Mouse (Mus musculus) heart, postnatal 36 days (tissue): ENCODE measurements around the gene Pak6. TPM values are rescaled to one million over a fixed set of nuclear protein-coding genes. Genes with fewer than 3 reads are reported as not detected.

Experiments used
- DNase-seq, 2 experiments: peaks; one replicate each; pipeline ENCODE4 v3.0.0; 2021 to 2022
- intact Hi-C: fragments of 180-260 bp; cut with DNase I; formaldehyde crosslinking; loops from one replicate; pipeline ENCODE4 v1.15.1; 2025
- total RNA-seq, 2 experiments: library from RNA; stranded (reverse); gene quantifications; 2 replicates each; pipeline ENCODE4 v1.2.3; 2021

Pak6 gene
- total RNA-seq, 2 experiments from 2014 or later = 10.1 to 13.0 TPM

DNA sequence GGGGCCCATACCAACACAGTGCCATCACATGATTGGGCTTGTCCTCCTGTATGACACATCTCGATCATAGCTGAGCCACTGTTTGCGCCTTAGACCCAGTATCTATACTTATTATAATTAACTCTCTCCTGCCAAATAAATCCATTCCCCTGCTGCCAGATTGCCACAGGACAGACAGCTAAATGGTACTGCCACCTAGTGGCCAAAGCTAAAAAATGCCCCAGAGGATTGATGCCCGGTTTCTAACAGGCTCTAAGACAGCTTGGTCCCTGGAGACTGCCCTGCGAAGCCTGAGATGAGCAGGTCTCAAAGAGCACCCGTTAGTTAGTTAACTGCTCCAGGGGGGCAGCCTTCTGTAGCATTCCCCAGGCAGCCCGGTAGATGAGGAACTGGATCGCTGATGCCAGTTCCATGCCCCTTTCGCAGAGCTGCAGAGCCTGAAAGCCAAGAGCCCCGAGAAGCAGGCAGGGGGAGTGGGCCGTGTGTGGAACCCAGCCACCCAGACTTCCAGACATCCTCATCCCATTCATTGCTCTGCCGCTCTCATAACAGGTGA is 32.7 kb downstream of the Pak6 start:
- intact Hi-C loops = loop anchor here (1.0 to 10.0 kb wide), 4 partner anchors 38 to 431 kb away; no protein-coding TSS in a partner anchor
- DNase-seq = peak; percentile 52 to 65

DNA sequence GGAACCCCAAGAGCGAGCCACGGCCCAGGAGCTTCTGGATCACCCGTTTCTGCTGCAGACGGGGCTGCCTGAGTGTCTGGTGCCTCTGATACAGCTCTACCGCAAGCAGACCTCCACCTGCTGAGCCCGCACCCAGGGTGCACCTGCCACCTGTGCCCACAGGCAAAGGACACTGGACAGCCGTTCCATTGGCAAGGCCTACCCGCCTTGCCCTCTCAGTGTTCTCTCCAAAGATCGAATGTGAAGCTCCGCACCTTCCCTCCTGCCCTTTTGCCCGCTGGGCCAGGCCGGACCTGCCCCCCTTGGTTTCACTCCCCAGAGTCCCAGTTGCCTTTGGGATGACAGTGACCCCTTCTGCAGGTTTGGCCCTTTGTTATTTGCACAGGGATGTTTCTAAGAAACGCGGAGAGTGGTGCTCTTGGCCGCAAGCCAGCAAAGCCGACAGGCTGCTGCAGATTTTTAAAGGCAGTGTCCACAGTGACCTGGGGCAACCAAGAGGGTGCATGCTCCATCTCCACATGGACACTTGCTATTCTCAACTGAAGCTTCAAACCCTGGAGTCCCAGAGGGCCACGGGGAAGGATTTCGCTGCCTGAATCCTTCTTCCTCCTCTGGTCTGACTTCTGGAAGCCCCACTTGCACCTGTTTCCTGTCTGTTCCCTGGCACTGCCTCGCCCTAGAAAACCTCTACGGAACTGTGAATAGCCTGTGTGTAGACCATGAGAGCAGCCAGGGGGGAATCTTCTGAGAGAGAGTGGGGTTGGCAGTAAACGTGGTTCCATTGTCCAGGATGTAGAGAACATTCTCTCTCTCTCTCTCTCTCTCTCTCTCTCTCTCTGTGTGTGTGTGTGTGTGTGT is 33.6 kb downstream of the Pak6 start:
- peak in 1 of 2 experiments; percentile 23 for DNase-seq
- intact Hi-C loops = loop anchor here (2.0 to 10.0 kb wide), 3 partner anchors 39 to 432 kb away; no protein-coding TSS in a partner anchor

DNA sequence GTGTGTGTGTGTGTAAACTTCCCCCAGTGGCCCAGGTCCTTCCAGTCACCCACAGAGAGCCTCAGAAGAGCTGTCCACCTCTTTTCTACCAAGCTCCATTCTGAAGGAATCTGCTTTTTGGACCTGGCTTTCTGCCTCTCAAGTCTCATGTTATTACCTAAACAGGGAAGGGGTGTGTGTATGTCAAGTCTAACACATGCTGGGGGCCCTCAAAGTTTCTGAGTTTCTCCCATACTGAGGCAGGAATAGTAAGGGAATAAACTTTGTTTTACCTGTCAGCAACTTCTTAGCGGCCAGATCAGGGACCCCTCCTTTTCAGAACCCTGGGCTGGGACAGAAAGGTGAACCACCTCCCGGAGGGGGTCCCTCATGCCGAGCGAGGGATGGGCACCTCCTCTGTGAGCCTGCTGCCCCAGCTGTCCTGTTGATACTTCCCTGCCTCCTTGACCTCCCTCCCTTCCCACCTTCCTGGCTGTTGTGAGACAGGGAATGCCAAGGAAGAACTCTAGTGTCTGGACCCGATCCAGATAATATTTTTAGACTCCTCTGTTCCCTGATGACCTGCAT is 34.3 kb downstream of the Pak6 start:
- intact Hi-C loops = loop anchor here (2.0 to 10.0 kb wide), 3 partner anchors 40 to 433 kb away; no protein-coding TSS in a partner anchor
- no peak for DNase-seq

DNA sequence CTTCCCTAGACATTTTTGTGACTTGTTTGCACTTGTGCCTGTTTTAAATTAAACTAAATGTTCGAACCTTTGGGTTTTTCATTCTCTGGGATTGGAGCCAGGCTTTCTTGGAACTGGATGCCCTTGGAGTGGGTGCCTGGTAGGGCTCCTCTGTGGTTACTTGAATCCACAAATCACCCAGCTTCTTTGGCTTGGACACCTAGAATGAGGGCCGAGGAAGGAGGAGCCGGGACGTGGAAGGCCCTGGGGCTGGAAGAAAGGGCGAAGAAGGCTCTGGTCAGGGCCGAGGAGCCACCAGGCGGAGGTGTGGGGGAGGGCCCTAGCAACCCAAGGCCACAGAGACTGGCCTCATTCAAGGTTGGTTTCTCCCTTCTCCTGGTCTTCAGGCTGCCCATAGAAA is 34.9 kb downstream of the Pak6 start:
- no peak for DNase-seq
- intact Hi-C loops = loop anchor here (2.0 to 10.0 kb wide), 3 partner anchors 41 to 433 kb away; no protein-coding TSS in a partner anchor

DNA sequence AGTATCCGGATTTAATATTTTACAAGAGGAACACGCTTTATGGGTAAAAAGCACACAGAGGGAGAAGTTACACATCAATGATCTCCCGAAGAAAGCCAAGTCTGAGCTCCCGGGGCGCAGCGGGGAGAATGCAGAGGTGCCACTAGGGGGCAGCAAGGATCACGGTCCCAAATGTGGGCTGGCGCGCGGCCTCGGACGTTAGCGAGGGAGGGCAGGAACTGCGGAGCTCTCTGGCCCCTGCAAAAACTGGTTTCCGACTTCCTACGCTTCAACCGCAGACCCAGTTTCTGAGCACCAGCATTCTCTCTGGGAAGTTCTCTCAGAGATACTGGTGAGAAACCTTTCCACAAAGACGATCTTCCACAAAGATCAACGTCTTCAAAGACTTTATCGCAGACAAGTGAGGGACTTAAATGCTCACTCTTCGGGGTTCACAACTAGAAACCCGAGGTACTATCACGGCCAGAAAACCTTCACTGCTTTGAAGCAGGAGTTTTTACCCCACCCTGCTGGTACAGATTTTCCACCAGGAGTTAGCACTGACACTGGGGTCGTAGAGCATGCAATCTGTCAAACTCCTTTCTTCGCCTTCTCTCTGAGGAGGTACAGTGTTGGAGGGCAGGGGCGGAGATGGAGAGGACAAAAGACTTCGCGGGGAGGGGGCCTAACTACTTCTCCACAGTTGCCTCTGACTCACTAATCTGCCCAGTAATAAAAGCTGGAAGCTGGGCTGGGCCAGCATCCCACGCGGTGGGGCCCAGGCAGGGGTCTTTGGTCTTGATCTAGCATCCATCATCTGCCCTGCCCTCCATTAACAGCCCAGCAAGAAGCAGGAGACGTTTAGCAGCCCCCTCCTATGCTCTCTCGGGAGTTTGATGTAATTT is 37.3 kb downstream of the Pak6 start:
- DNase-seq = peak; percentile 86 to 91
- intact Hi-C loops = loop anchor here (1.0 kb wide), 2 partner anchors 30 to 183 kb away; no protein-coding TSS in a partner anchor

DNA sequence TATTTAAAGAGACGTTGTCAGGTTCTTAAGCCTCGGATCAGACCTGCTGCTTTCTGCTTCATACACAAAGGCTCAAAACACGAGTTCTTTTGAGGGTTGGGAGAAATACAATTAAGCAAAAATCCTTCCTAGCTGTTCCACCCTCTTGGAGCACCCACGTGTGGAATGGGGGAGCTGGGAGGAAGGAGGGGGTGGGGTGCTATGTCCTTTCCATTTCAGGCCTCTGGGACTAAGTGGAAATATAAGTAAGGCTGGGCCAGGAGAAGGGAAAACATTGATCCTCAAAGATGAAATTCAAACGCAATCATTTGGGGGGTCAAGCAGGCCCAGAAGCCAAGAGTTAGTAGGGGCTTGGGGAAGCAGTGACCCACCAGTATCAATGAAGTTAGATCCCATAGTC is 38.1 kb downstream of the Pak6 start:
- no peak for DNase-seq
- intact Hi-C loops = no loop called here

DNA sequence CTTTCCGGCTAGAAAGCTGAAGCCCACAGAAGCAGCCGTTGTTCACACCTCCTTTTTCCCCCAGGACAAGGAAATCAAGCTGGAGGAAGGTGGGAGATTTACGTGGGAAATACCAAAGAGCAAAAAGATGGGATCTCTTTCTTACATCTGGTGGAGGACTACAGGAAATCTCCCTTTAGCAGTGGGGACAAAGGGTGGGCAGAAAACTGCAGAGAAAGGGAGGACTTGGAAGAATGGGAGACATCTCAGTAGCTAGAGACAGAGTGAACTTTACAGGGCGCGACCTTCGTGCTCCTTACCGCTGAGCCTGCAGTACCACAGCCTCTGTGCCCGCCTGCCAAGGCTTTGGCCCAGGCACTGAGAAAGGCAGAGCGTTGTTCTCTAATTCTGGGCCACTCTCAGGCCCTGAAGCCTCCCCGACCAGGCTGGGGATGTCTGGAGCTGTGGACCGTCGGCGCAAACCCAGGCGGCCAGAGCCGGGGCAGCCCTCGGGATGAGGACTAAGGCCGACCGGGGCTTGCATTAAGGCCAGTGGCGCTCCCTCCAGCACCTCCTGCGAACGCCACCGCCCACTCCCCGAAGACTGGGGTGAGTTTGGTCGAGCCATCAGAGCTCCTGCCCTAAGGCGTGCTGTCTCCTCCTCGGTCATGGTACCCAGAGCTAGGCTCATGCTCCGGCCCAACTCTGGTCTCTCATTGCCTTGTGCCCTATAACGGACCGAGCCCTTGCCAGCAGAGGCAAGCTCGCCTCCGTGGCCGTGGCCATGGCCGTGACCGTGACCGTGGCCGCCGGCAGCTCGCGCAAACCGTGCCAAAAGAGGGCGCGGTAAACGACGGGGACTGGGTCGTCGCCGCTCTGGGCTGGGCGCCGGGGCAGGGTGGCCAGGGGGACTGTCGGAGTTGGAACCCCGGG is 39.1 kb downstream of the Pak6 start:
- no peak for DNase-seq
- intact Hi-C loops = no loop called here

DNA sequence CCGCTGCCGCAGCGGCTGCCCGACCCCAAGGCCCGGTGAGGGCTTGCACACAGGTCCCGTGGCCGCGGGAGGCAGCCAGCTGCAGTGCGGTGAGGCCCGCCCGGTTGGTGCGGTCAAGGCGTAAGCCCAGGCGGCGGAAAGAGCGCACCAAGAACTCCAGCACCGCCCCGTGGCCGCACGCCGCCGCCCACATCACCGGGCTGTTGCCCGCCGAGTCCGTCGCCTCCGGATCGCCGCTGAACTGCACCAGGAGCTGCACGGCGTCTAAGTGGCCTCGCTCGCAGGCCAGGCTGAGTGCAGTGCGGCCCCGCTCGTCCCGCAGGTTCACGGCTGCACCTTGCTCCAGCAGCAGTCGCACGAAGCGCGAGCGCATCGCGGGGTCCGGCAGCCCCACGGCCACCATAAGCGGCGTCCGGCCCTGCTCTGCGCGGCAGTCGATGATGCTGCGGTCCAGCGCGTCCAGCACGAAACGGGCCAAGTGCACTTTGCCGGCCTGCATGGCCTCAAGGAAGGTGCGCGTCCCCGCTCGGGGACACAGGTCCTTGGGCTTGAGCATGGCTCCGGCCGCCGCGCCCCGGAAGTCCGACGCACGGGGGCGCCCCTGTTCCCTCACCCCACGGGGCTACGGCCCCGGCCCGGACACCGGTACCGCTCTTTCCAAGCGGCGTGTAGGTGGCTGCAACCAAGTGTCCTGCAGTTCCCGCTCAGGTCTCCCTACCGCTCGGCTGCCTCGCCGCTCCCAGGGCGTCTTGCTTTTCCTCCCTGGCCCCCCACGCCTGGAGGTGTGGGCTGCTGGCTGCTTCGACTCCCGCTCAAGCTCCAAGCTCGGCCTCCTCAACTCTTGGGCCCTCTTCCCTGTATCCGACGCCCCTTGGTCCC is 40.0 kb downstream of the Pak6 start:
- peak; percentile 56 to 63 for DNase-seq
- intact Hi-C loops = no loop called here

DNA sequence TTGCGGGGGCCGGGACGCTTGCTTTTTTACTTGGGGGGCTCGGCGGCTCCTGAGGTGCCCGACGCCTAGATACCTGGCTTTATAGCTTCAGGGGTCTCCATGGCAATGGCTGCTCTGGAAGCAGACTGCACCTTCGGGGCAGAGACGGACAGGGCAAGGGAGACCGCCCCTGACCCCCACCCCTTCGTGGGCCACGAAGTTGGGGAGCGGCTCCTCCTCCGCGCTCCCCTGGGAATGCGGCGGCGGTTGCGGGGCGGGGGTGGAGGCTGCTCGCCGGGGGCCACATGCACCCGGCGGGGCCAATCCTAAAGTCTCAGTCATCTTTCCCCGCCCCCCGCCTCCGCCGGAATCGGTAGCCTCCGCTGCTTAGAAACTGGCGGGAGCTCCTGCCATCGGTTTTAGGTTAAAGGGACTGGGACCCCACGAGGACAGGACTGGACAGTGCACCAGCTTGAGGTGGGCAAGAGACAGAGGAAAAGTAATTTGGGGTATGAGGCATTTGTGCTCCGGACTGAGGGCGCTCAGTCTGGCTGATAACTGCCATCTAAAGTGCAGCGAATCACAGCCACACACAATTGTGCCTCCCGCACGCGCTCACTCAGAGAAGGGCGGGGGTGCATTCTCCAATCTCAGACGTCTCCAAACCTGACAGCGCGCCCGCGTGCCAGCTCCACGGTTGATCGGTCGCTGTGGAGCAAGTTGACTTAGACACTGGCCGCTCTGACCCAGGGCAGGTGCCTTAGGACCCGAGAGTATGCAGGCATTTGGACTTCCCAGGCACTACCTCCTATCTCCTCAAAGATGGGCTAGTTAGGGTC is 41.0 kb downstream of the Pak6 start, which contains the start of gene Ankrd63:
Ankrd63 (minus strand) TSS at position 51 of the 818 bp plus-strand sequence.
- peak in 1 of 2 experiments; percentile 31 for DNase-seq
- intact Hi-C loops = no loop called here

DNA sequence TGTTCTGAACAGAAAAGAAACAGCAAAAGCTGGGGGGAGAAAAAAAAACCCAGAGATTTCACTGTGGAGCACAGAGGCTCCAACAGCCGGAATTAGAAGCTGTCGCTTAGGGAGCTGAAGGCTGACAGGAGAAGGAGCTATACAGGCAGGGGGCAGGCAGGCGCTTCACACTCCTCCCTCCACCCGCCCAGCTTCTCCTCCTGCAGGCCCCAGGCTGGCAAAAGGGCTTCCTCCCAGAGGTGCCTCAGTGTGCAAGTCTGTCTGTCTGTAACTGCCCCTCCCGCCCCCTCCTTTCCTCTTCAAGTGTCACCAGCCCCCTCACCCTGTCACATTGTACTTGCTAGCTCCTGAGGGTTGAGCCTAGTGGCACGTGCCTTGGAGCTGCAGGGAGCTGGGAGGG is 43.3 kb downstream of the Pak6 start:
- intact Hi-C loops = no loop called here
- no peak for DNase-seq

DNA sequence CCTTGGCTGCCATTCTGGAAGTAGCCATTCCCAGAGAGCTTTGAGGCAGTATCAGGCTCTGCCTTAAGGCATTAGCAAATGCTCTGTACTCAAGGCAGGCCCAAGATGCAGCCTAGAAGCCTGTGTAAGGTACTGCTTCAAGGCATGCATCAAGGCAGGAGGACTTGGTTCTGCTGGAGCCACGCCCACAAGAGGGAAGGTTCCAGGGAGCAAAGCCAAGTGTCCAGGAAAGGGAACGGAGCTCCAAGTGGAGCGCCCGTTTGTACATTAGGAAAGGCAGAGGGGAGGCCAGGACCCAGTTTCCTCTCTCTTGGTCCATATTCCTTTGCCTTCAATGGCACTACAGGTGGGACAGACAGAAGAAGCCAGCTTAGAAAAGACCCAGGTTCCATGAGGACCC is 45.4 kb downstream of the Pak6 start:
- intact Hi-C loops = no loop called here
- DNase-seq = peak in 1 of 2 experiments; percentile 25

DNA sequence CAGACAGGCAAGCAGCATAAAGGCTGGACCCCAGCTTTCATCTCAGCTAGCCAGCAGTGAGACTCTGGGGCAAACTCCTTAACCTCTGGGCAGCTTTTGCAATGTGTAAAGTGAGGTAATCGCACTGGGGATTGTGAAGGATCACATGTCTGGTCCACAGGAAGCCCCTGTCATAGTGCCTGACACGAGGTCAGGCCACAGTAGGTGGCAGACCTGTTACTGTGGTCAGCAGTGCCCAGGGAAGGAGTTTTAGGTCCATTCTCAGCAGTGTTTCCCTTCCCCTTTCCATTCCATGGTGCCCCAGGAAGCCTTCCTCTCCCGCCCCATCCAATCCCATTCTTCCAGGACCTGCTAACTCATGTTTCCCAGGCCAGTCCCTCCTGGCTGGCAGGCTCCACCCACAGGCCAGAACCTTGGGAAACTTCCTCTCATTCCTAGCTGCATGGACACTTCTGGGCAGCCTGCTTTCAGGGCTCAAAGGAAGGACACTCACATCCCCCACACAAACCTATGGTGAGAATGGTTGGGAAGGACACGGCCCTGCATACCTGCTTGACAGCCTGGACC is 46.6 kb downstream of the Pak6 start:
- intact Hi-C loops = no loop called here
- DNase-seq = no peak

DNA sequence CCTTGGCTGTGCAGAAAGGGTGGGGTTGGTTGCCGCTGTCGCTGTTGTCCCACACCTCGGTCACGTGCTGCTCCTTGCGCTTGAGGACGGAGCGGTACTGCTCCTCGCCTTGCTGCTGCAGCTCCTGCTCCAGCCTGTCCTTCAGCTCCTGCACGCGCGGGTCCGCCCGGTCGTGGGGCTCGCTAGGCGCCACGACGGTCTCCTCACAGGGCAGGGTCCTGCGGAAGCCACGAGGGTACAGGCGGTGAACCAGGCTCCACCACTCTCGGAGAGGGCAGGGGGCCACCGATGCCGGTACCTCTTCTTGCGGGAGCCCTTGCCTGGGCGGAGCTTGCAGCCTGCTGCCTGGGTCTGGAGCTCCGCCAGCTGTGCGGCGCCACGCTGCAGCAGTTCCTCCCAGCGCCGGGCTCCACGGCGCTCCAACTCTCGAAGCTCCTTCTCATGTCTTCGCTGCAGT is 48.0 kb downstream of the Pak6 start:
- peak in 1 of 2 experiments; percentile 45 for DNase-seq
- intact Hi-C loops = no loop called here

DNA sequence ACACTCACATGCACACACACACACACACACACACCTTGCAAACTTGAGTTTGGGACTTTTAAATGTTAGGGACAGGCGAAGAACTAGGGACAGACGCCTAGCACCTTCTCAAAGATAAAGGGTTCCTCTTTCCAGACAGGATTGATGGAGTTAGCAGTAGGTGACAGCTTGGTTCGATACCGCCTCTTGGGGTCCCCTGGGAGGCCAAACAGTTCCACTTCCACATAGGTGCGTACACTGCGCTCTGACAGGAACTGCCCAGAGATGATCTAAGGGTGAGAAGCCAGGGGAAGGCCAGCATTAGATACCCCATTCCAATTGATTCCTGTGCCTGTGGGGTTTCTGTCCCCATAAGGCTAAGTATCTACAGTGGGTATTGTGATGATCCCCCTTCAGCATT is 50.5 kb downstream of the Pak6 start:
- intact Hi-C loops = no loop called here

DNA sequence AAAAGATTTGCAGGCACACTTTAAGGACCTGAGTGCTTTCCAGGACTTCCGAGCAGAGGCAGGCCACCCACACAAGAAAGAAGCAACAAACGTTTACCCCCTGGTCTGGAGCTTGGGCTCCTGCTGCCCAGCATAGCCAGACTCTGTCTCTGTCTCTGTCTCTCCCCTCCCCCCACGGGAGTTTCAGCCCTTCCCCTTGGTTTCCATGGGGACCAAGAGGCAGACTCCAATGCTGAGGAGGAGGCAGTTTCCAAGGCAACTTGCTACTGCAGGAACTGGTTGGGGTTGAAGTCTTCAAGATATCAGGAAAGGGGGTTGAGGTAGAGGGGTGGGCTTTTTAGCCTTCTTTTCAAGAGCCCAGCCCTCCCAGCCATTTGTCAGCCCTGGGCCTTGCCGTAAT is 51.1 kb downstream of the Pak6 start:
- no peak for DNase-seq
- intact Hi-C loops = no loop called here

More for the DNA sequence above, 50.5 kb downstream of the Pak6 start:
- DNase-seq = no peak

DNA sequence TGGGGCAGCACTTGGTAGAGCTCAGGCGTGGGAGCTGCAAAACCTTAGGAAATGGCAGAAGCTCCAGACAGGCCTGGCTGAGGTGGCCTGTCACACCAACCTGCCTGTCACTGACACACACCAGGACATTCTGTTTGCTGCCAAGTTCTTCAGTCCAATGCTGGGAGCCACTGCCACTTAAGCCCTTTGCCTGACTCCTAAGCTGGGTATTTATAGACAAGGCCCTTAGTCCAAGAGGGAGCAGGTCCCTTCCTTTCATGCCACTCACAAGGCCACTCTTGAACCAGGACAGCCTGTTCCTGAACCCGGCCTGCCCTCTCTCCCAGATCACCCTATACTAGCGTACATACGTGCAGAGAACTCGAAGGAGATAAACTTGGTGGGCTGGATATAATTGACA is 53.6 kb downstream of the Pak6 start:
- intact Hi-C loops = no loop called here

More for the DNA sequence above, 53.6 kb downstream of the Pak6 start:
- peak in 1 of 2 experiments; percentile 51 for DNase-seq
